Mouse (Mus musculus) brain, embryonic 14.5 days (tissue): ENCODE measurements around the gene Znrf3.

ENCODE experiments used
- CTCF ChIP-seq: fragments of 200-500 bp; IDR thresholded peaks from 2 replicates; pipeline ENCODE4 v1.5.1; 2012; ENCODE audit warnings: inconsistent platforms, mild to moderate bottlenecking, moderate library complexity, borderline replicate concordance; ENCODE audit not compliant: insufficient read depth, insufficient read length; ENCODE audit errors: extremely low read depth
- POLR2A ChIP-seq: fragments of 200-500 bp; IDR thresholded peaks from 2 replicates; pipeline ENCODE4 v1.6.1; 2012; ENCODE audit warnings: mild to moderate bottlenecking, inconsistent platforms, borderline replicate concordance; ENCODE audit not compliant: poor library complexity, insufficient read depth, insufficient read length, severe bottlenecking; ENCODE audit errors: extremely low read depth

DNA sequence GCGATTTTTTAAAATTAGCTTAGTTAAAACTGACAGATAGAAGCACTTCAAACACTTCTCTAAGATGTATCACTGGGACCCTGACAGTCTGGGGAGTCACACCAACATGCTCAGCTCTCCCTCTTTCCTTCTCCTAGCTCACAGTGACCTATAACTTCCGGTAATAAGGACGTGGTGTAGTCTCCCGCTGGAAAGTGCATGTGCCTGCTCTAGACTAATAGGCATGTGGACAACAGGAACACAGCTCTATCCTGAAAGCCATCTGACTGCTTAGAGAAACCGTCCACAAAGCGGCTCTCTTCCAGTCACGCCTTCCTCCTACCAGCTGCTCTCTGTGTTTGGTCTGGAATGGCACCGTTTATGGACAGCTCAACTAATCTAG, 199.9 kb downstream of the Znrf3 start:
- TF ChIP-seq CTCF: no peak
- TF ChIP-seq POLR2A: no peak
